Mouse (Mus musculus) bone marrow macrophage, adult 2 months (primary cell): ENCODE measurements at regions not wholly inside any gene's neighbourhood (a gene's known extent, or its start where the extent isn't known, plus 50 kb on each side); places are given as distances from the start of the nearest gene placed in this dataset.

Experiments used
- CTCF ChIP-seq: IDR thresholded peaks from 2 replicates; pipeline ENCODE4 v1.5.1; 2012; ENCODE audit warnings: low read depth, mild to moderate bottlenecking, low read length, moderate library complexity
- POLR2A ChIP-seq: IDR thresholded peaks from 2 replicates; pipeline ENCODE4 v1.6.1; 2012; ENCODE audit warnings: mild to moderate bottlenecking, low read depth, low read length, borderline replicate concordance

- TF ChIP-seq CTCF (no peak), POLR2A (no peak)
These were observed 173.4 kb upstream of the Klf7 start for GRCm38 (mm10) chr1:64295512-64295945.
